Mouse (Mus musculus) embryonic facial prominence, embryonic 14.5 days (tissue): ENCODE results near the gene Chid1. TPM values are rescaled to one million over a fixed set of nuclear protein-coding genes. Genes with fewer than 3 reads are reported as not detected.

Experiments used
- ATAC-seq: fragments of 200-750 bp; cut with Nextera tagmentation; 2 replicates; pipeline ENCODE4 v1.8.0; 2017; ENCODE audit warnings: low read depth, moderate number of reproducible peaks, moderate TSS enrichment
- DNase-seq: peaks from one replicate; pipeline ENCODE4 v3.0.0-alpha.2; 2015; ENCODE audit warnings: low spot score
- H3K27ac ChIP-seq: fragments of 300-500 bp; sonication (generic); replicated peaks from 2 replicates; pipeline ENCODE4 v1.5.1; 2014; ENCODE audit warnings: low read depth, mild to moderate bottlenecking, low read length, moderate library complexity
- H3K27me3 ChIP-seq: fragments of 300-500 bp; sonication (generic); replicated peaks from 2 replicates; pipeline ENCODE4 v1.6.1; 2014; ENCODE audit warnings: low read length; ENCODE audit not compliant: control insufficient read depth, insufficient read depth
- H3K36me3 ChIP-seq: fragments of 300-500 bp; sonication (generic); 2 replicates; pipeline ENCODE4 v1.6.1; 2014; ENCODE audit warnings: low read length, mixed read lengths; ENCODE audit not compliant: control insufficient read depth, insufficient read depth
- H3K4me1 ChIP-seq: fragments of 300-500 bp; sonication (generic); 2 replicates; pipeline ENCODE4 v1.6.1; 2014; ENCODE audit warnings: antibody characterized with exemption, low read length; ENCODE audit not compliant: control insufficient read depth, insufficient read depth
- H3K4me2 ChIP-seq: fragments of 300-500 bp; sonication (generic); 2 replicates; pipeline ENCODE4 v1.6.1; 2014; ENCODE audit warnings: low read depth, mild to moderate bottlenecking, low read length, moderate library complexity, mixed read lengths
- H3K4me3 ChIP-seq: fragments of 300-500 bp; sonication (generic); 2 replicates; pipeline ENCODE4 v1.5.1; 2014; ENCODE audit warnings: low read depth, mild to moderate bottlenecking, low read length
- H3K9ac ChIP-seq: fragments of 300-500 bp; sonication (generic); 2 replicates; pipeline ENCODE4 v1.6.1; 2014; ENCODE audit warnings: low read depth, mild to moderate bottlenecking, low read length, moderate library complexity, mixed read lengths
- H3K9me3 ChIP-seq: fragments of 300-500 bp; sonication (generic); 2 replicates; pipeline ENCODE4 v1.6.1; 2016; ENCODE audit warnings: low read length; ENCODE audit not compliant: control insufficient read depth
- WGBS: fragments of 180-500 bp; shearing (Covaris S2); extraction: QIAGEN DNeasy Blood & Tissue Kit; methylation state at CpG from one replicate; pipeline ENCODE4 v1.1.7; 2014; 5-methylcytosine and 5-hydroxymethylcytosine counted together
- polyA plus RNA-seq: library from polyadenylated mRNA; unstranded; fragments of >200 nt; fragmentation: Nextera tagmentation; extraction: Ambion mirVana; gene quantifications from 2 replicates; pipeline ENCODE4 v1.2.1, GENCODE M21; 2014

Chid1 gene
- polyA plus RNA-seq, result 47.4 and 47.9 TPM in 2 replicates

- Histone ChIP-seq H3K9me3 (no peaks in the 10 kb centered on the region), H3K27ac (peak within 1 kb of the TSS; percentile 74), H3K4me3 (peak within 1 kb of the TSS; percentile 60), H3K4me2 (peak within 1 kb of the TSS; percentile 82), H3K4me1 (peaks cover 20% of the 10 kb centered on the region), H3K9ac (peak within 1 kb of the TSS; percentile 78), H3K36me3 (no peaks in the 10 kb centered on the region), H3K27me3 (no peaks in the 10 kb centered on the region)
- peak; percentile 99 for DNase-seq
- under 1% methylated on average over 45 of the region's 46 CpGs for WGBS
- peak; percentile 97 for ATAC-seq
Observed at GRCm38 (mm10) chr7:141539556-141540311, at the start of gene Chid1. TSS of gene Chid1 (minus strand) at chr7:141539857.

- no peak for DNase-seq
- Histone ChIP-seq H3K27ac (no peak overlapping the region), H3K36me3 (peaks cover 32% of the 10 kb centered on the region), H3K27me3 (no peaks in the 10 kb centered on the region), H3K9ac (no peak overlapping the region), H3K4me2 (no peak overlapping the region), H3K4me3 (no peak overlapping the region), H3K9me3 (no peaks in the 10 kb centered on the region), H3K4me1 (no peaks in the 10 kb centered on the region)
- WGBS, result 77% methylated on average over 6 of the region's 6 CpGs
- ATAC-seq, result peak; percentile 41; the same call in 1 of the 2 replicates
Observed at GRCm38 (mm10) chr7:141588890-141589289, 49.2 kb upstream of the Chid1 start.

GRCm38 (mm10) chr7:141585881-141586280 lies 46.2 kb upstream of the Chid1 start:
- WGBS, result 92% methylated on average over 1 of the region's 1 CpGs
- Histone ChIP-seq H3K36me3 (peaks cover 28% of the 10 kb centered on the region), H3K9ac (no peak overlapping the region), H3K9me3 (no peaks in the 10 kb centered on the region), H3K27me3 (no peaks in the 10 kb centered on the region), H3K4me1 (no peaks in the 10 kb centered on the region), H3K27ac (no peak overlapping the region), H3K4me3 (no peak overlapping the region), H3K4me2 (no peak overlapping the region)
- DNase-seq, result no peak
- no peak for ATAC-seq

GRCm38 (mm10) chr7:141585288-141585687 lies 45.6 kb upstream of the Chid1 start:
- ATAC-seq (peak; percentile 64; the same call in 1 of the 2 replicates), DNase-seq (peak; percentile 56)

GRCm38 (mm10) chr7:141584048-141584841 lies 44.6 kb upstream of the Chid1 start:
- Histone ChIP-seq H3K4me1 (no peaks in the 10 kb centered on the region), H3K4me2 (no peak overlapping the region), H3K9ac (no peak overlapping the region), H3K9me3 (no peaks in the 10 kb centered on the region), H3K36me3 (peaks cover 12% of the 10 kb centered on the region), H3K27ac (no peak overlapping the region), H3K27me3 (no peaks in the 10 kb centered on the region), H3K4me3 (no peak overlapping the region)
- WGBS, result 87% methylated on average over 4 of the region's 5 CpGs
- ATAC-seq (no peak), DNase-seq (no peak)

More at GRCm38 (mm10) chr7:141585288-141585687, 45.6 kb upstream of the Chid1 start:
- Histone ChIP-seq H3K27me3 (no peaks in the 10 kb centered on the region), H3K4me3 (no peak overlapping the region), H3K9ac (no peak overlapping the region), H3K4me2 (no peak overlapping the region), H3K9me3 (no peaks in the 10 kb centered on the region), H3K36me3 (peaks cover 22% of the 10 kb centered on the region), H3K4me1 (no peaks in the 10 kb centered on the region), H3K27ac (no peak overlapping the region)
- 75% methylated on average over 4 of the region's 4 CpGs for WGBS

- H3K27me3 ChIP-seq, result no peaks in the 10 kb centered on the region
- H3K36me3 ChIP-seq, result no peaks in the 10 kb centered on the region
- H3K9me3 ChIP-seq, result no peaks in the 10 kb centered on the region
- no peak overlapping the region for H3K4me2 ChIP-seq
- no peak overlapping the region for H3K27ac ChIP-seq
- H3K4me1 ChIP-seq, result no peaks in the 10 kb centered on the region
- 74% methylated on average over 7 of the region's 7 CpGs for WGBS
- ATAC-seq (no peak), DNase-seq (no peak)
- H3K9ac ChIP-seq, result no peak overlapping the region
- no peak overlapping the region for H3K4me3 ChIP-seq
Observed at GRCm38 (mm10) chr7:141581323-141581722, 41.7 kb upstream of the Chid1 start.

GRCm38 (mm10) chr7:141578943-141579342 lies 39.3 kb upstream of the Chid1 start:
- Histone ChIP-seq H3K4me2 (no peak overlapping the region), H3K9ac (no peak overlapping the region), H3K36me3 (no peaks in the 10 kb centered on the region), H3K4me3 (no peak overlapping the region), H3K9me3 (no peaks in the 10 kb centered on the region), H3K4me1 (no peaks in the 10 kb centered on the region), H3K27me3 (no peaks in the 10 kb centered on the region), H3K27ac (no peak overlapping the region)
- WGBS, result 88% methylated on average over 2 of the region's 2 CpGs
- ATAC-seq, result no peak
- no peak for DNase-seq

GRCm38 (mm10) chr7:141578511-141578910 lies 38.9 kb upstream of the Chid1 start:
- no peaks in the 10 kb centered on the region for H3K27me3 ChIP-seq
- H3K4me2 ChIP-seq, result no peak overlapping the region
- H3K9me3 ChIP-seq, result no peaks in the 10 kb centered on the region
- H3K27ac ChIP-seq, result no peak overlapping the region
- H3K9ac ChIP-seq, result no peak overlapping the region
- DNase-seq, result no peak
- H3K4me1 ChIP-seq, result no peaks in the 10 kb centered on the region
- ATAC-seq, result no peak
- H3K36me3 ChIP-seq, result no peaks in the 10 kb centered on the region
- 94% methylated on average over 1 of the region's 1 CpGs for WGBS
- no peak overlapping the region for H3K4me3 ChIP-seq
